Mouse (Mus musculus) thymus, adult 2 months (tissue): ENCODE results near the gene Hist1h2br.
"Not testable (repeated sequence)": the region's sequence is repeated elsewhere in the genome, so short reads cannot be mapped to it uniquely, and the experiment has no call there.

Source experiments
- CTCF ChIP-seq: fragments of 200-500 bp; IDR thresholded peaks from 2 replicates; pipeline ENCODE4 v1.5.1; 2012; ENCODE audit warnings: mild to moderate bottlenecking, control low read depth, low read length, moderate library complexity, borderline replicate concordance; ENCODE audit not compliant: control insufficient read depth, poor library complexity, insufficient read depth; ENCODE audit errors: extremely low read depth
- POLR2A ChIP-seq: fragments of 200-500 bp; IDR thresholded peaks from 2 replicates; pipeline ENCODE4 v1.6.1; 2012; ENCODE audit warnings: mild to moderate bottlenecking, low read length, control low read depth, moderate library complexity; ENCODE audit not compliant: control insufficient read depth, poor library complexity, insufficient read depth; ENCODE audit errors: extremely low read depth

DNA sequence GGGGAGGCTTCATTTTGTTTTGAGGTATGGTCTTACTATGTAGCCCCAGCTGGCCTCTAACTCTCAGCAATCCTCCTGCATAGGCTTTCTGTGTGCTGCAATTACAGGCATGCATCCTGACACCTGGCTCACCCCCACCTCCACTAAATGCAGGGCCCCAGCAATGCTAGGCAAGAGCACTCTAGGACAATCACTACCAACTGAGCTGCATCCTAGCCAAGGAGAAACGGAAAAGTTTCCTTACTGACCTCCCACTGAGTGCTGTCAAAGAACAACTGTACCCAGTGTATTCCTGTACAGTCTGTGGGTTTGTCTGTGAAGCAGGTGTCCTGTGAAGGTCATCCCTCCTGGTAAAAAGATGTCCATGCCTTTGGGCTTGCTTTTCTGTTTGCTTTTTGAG lies 17.2 kb downstream of the Hist1h2br start:
- TF ChIP-seq POLR2A, CTCF: not testable (repeated sequence)
